Mouse (Mus musculus): ENCODE data around the gene Rps6ka6. TPM values are rescaled to one million over a fixed set of nuclear protein-coding genes. Genes with fewer than 3 reads are reported as not detected.

Gene Rps6ka6
- polyA plus RNA-seq (2014; fragmentation: Nextera tagmentation; extraction: Ambion mirVana): 26.6 and 29.3 TPM in 2 replicates

DNA sequence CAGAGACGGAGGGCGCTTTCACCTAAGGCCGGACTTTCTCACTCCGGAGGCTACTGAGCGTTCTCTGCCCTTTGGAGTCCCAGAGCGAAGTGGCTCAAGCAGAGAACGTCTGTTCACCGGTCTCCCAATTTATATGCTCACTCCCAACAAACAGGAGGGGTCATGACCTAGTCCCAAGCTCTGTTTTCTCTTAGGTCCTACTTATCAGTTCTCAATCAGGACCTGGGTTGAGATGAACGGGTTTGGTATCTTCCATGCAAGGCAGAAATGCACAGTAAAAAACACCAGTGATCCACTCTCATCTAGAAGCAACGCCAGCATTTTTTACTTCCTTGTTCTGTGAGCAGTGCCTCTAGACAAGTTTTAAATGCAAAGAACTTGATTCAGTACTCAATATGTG is at the start of gene Rps6ka6:
Rps6ka6 (minus strand) TSS at position 101 of the 400 bp plus-strand sequence.
- WGBS: 44% methylated on average over 10 of the region's 10 CpGs
- H3K4me1 ChIP-seq (replicated peaks; ENCODE audit: control insufficient read depth, insufficient read depth, low read length): no peaks in the 10 kb centered on the region

GRCm38 (mm10) chrX:111577044-111577443 is 39.3 kb upstream of the Rps6ka6 start:
- no peak for DNase-seq (ENCODE audit: low spot score)
- Histone ChIP-seq H3K27ac (ENCODE audit: low read depth) (no peak overlapping the region), H3K4me3 (ENCODE audit: low read depth, low read length) (no peak overlapping the region), H3K27me3 (replicated peaks; ENCODE audit: control insufficient read depth, insufficient read depth, low read length) (no peaks in the 10 kb centered on the region), H3K9ac (ENCODE audit: low read length) (no peak overlapping the region), H3K36me3 (ENCODE audit: control insufficient read depth, insufficient read depth, low read length) (no peaks in the 10 kb centered on the region), H3K9me3 (ENCODE audit: control insufficient read depth, low read length) (no peaks in the 10 kb centered on the region), H3K4me2 (ENCODE audit: low read length) (no peak overlapping the region), H3K4me1 (replicated peaks; ENCODE audit: control insufficient read depth, insufficient read depth, low read length) (no peaks in the 10 kb centered on the region)
- 91% methylated on average over 2 of the region's 2 CpGs for WGBS
- ATAC-seq (replicated peaks; ENCODE audit: low FRiP score, low TSS enrichment, low read depth): no peak

More for the DNA sequence above, at the start of gene Rps6ka6:
- H3K9me3 ChIP-seq (ENCODE audit: control insufficient read depth, low read length): no peaks in the 10 kb centered on the region
- H3K4me3 ChIP-seq (ENCODE audit: low read depth, low read length): no peak within 1 kb of the TSS
- no peak within 1 kb of the TSS for H3K27ac ChIP-seq (ENCODE audit: low read depth)
- no peak within 1 kb of the TSS for H3K9ac ChIP-seq (ENCODE audit: low read length)
- H3K4me2 ChIP-seq (ENCODE audit: low read length): no peak within 1 kb of the TSS
- H3K36me3 ChIP-seq (ENCODE audit: control insufficient read depth, insufficient read depth, low read length): no peaks in the 10 kb centered on the region
- no peaks in the 10 kb centered on the region for H3K27me3 ChIP-seq (replicated peaks; ENCODE audit: control insufficient read depth, insufficient read depth, low read length)
- DNase-seq (ENCODE audit: low spot score) (no peak), ATAC-seq (replicated peaks; ENCODE audit: low FRiP score, low TSS enrichment, low read depth) (no peak)

DNA sequence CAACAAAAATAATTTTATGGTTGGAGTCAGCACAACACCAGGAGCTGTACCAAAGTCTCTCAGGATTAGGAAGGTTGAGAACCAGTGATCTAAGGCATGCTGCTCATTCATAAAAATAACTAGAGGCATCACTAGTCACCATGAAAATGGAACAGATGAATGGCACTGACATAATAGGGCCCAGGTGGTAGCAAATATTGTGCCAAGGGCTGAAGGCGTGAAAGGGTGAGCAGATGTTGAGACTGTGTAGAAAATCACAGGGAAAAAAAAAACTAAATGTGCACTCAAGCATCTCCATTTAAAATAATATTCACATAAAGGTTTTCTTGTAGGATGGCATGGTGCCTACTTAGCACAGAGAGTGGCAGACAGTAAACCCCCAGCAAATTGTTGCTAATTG is 19.6 kb downstream of the Rps6ka6 start:
- no peak overlapping the region for H3K27ac ChIP-seq (ENCODE audit: low read depth)
- H3K4me2 ChIP-seq (ENCODE audit: low read length): no peak overlapping the region
- H3K4me3 ChIP-seq (ENCODE audit: low read depth, low read length): no peak overlapping the region
- no peak for ATAC-seq (replicated peaks; ENCODE audit: low FRiP score, low TSS enrichment, low read depth)
- no peaks in the 10 kb centered on the region for H3K27me3 ChIP-seq (replicated peaks; ENCODE audit: control insufficient read depth, insufficient read depth, low read length)
- no peaks in the 10 kb centered on the region for H3K4me1 ChIP-seq (replicated peaks; ENCODE audit: control insufficient read depth, insufficient read depth, low read length)
- H3K9me3 ChIP-seq (ENCODE audit: control insufficient read depth, low read length): no peaks in the 10 kb centered on the region
- H3K9ac ChIP-seq (ENCODE audit: low read length): no peak overlapping the region
- 90% methylated on average over 1 of the region's 1 CpGs for WGBS
- H3K36me3 ChIP-seq (ENCODE audit: control insufficient read depth, insufficient read depth, low read length): no peaks in the 10 kb centered on the region
- DNase-seq (ENCODE audit: low spot score): no peak

DNA sequence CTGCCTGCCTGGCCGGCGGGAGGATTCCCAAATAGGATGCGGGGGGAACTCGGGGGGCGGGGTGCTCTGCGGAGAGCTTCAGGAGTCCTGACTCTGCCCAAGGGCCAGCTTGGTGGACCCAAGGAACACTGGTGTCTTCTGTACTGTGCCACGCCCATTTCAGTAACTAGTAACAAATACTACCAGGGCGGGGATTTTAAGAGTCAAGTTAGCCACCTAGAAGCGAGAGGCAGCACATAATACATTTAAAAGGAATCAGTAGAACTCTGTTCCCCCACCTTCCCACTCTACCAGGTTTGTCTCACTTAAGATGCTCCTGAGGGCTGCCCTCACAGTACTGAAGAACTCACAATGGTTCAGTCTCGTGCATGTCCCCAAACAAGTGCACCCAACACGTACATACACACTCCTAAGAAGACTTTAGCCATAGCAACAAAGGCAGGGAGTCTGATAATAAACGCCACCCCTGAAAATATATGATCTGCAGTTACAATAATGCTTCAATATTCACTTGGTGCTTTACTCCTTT is 74.1 kb downstream of the Rps6ka6 start:
- Histone ChIP-seq H3K9ac (ENCODE audit: low read length) (no peak overlapping the region), H3K4me2 (ENCODE audit: low read length) (peak overlapping the region; percentile 49), H3K27me3 (replicated peaks; ENCODE audit: control insufficient read depth, insufficient read depth, low read length) (no peaks in the 10 kb centered on the region), H3K27ac (ENCODE audit: low read depth) (no peak overlapping the region), H3K4me1 (replicated peaks; ENCODE audit: control insufficient read depth, insufficient read depth, low read length) (no peaks in the 10 kb centered on the region), H3K4me3 (ENCODE audit: low read depth, low read length) (peak overlapping the region; percentile 51), H3K36me3 (ENCODE audit: control insufficient read depth, insufficient read depth, low read length) (no peaks in the 10 kb centered on the region), H3K9me3 (ENCODE audit: control insufficient read depth, low read length) (no peaks in the 10 kb centered on the region)
- ATAC-seq (replicated peaks; ENCODE audit: low FRiP score, low TSS enrichment, low read depth): peak; percentile 47
- DNase-seq (ENCODE audit: low spot score): peak; percentile 70
- 13% methylated on average over 12 of the region's 12 CpGs for WGBS

- H3K27me3 ChIP-seq (replicated peaks; ENCODE audit: control insufficient read depth, insufficient read depth, low read length): no peaks in the 10 kb centered on the region
- no peaks in the 10 kb centered on the region for H3K36me3 ChIP-seq (ENCODE audit: control insufficient read depth, insufficient read depth, low read length)
- ATAC-seq (replicated peaks; ENCODE audit: low FRiP score, low TSS enrichment, low read depth): peak; percentile 94
- no peaks in the 10 kb centered on the region for H3K9me3 ChIP-seq (ENCODE audit: control insufficient read depth, low read length)
- peak overlapping the region; percentile 54; the same call in 1 of the 2 replicates for H3K27ac ChIP-seq (ENCODE audit: low read depth)
- H3K4me3 ChIP-seq (ENCODE audit: low read depth, low read length): peak overlapping the region; percentile 51
- peak overlapping the region; percentile 49 for H3K4me2 ChIP-seq (ENCODE audit: low read length)
- no peaks in the 10 kb centered on the region for H3K4me1 ChIP-seq (replicated peaks; ENCODE audit: control insufficient read depth, insufficient read depth, low read length)
- 12% methylated on average over 30 of the region's 72 CpGs for WGBS
- peak overlapping the region; percentile 58 for H3K9ac ChIP-seq (ENCODE audit: low read length)
- DNase-seq (ENCODE audit: low spot score): peak; percentile 75
Observed at GRCm38 (mm10) chrX:111462833-111463564, 74.8 kb downstream of the Rps6ka6 start.

- Histone ChIP-seq H3K36me3 (ENCODE audit: control insufficient read depth, insufficient read depth, low read length) (no peaks in the 10 kb centered on the region), H3K4me3 (ENCODE audit: low read depth, low read length) (peak overlapping the region; percentile 51), H3K4me2 (ENCODE audit: low read length) (peak overlapping the region; percentile 49), H3K4me1 (replicated peaks; ENCODE audit: control insufficient read depth, insufficient read depth, low read length) (no peaks in the 10 kb centered on the region), H3K9me3 (ENCODE audit: control insufficient read depth, low read length) (no peaks in the 10 kb centered on the region), H3K27ac (ENCODE audit: low read depth) (peak overlapping the region; percentile 54; the same call in 1 of the 2 replicates), H3K9ac (ENCODE audit: low read length) (peak overlapping the region; percentile 58), H3K27me3 (replicated peaks; ENCODE audit: control insufficient read depth, insufficient read depth, low read length) (no peaks in the 10 kb centered on the region)
- 17% methylated on average over 20 of the region's 21 CpGs for WGBS
- ATAC-seq (replicated peaks; ENCODE audit: low FRiP score, low TSS enrichment, low read depth): no peak; the same call in 1 of the 2 replicates
- DNase-seq (ENCODE audit: low spot score): no peak
Observed at GRCm38 (mm10) chrX:111462495-111462832, 75.3 kb downstream of the Rps6ka6 start.

GRCm38 (mm10) chrX:111462092-111462491 is 75.7 kb downstream of the Rps6ka6 start:
- WGBS: 9% methylated on average over 8 of the region's 8 CpGs
- H3K4me3 ChIP-seq (ENCODE audit: low read depth, low read length): peak overlapping the region; percentile 51
- DNase-seq (ENCODE audit: low spot score) (peak; percentile 54), ATAC-seq (replicated peaks; ENCODE audit: low FRiP score, low TSS enrichment, low read depth) (no peak)
- peak overlapping the region; percentile 54; the same call in 1 of the 2 replicates for H3K27ac ChIP-seq (ENCODE audit: low read depth)
- H3K9ac ChIP-seq (ENCODE audit: low read length): peak overlapping the region; percentile 58
- H3K27me3 ChIP-seq (replicated peaks; ENCODE audit: control insufficient read depth, insufficient read depth, low read length): no peaks in the 10 kb centered on the region
- H3K4me2 ChIP-seq (ENCODE audit: low read length): peak overlapping the region; percentile 49
- H3K36me3 ChIP-seq (ENCODE audit: control insufficient read depth, insufficient read depth, low read length): no peaks in the 10 kb centered on the region
- H3K4me1 ChIP-seq (replicated peaks; ENCODE audit: control insufficient read depth, insufficient read depth, low read length): no peaks in the 10 kb centered on the region
- H3K9me3 ChIP-seq (ENCODE audit: control insufficient read depth, low read length): no peaks in the 10 kb centered on the region

DNA sequence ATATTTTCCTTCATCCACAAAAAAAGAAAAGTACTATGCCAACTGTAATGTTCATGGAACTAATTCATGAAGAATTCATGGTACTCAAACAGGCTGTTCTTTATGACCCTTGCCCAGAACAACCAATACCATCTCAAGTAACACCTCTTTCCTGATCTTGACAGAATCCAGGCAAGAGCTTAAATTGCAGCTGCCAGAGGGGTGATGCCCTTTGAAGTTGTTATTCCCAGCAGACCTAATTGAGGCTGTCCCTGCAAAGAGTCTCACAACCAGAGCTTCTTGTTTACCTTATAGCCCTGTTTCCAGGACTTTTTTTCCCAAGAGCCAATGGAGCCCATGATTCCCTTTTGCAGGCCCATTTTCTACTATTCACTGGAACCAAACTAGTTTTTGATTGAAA is 77.6 kb downstream of the Rps6ka6 start:
- Histone ChIP-seq H3K27me3 (replicated peaks; ENCODE audit: control insufficient read depth, insufficient read depth, low read length) (no peaks in the 10 kb centered on the region), H3K4me3 (ENCODE audit: low read depth, low read length) (no peak overlapping the region)
- DNase-seq (ENCODE audit: low spot score): no peak

DNA sequence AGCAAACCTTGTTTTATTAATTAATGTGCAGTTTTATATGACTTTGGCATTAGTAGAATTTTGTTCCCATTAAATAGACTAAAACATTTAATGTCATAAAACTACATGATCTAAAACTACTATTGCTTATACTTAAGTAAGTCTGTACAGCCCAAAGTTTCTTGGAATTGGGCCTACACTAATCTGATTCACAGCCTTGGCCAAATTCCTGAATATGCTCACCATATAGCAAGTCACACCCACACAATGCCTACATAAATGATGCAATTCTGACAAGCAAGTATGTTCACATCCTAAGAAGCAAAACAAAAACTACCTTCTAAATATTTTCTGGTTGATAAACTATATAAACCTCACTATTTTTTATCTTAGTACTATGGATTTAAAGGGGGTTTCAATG is 101.2 kb downstream of the Rps6ka6 start:
- no peak overlapping the region for H3K4me3 ChIP-seq (ENCODE audit: low read depth, low read length)
- no peak for DNase-seq (ENCODE audit: low spot score)
- H3K27me3 ChIP-seq (replicated peaks; ENCODE audit: control insufficient read depth, insufficient read depth, low read length): no peaks in the 10 kb centered on the region
- H3K4me2 ChIP-seq (ENCODE audit: low read length): no peak overlapping the region
- H3K27ac ChIP-seq (ENCODE audit: low read depth): no peak overlapping the region
- no peak overlapping the region for H3K9ac ChIP-seq (ENCODE audit: low read length)
- ATAC-seq (replicated peaks; ENCODE audit: low FRiP score, low TSS enrichment, low read depth): no peak
- no peaks in the 10 kb centered on the region for H3K4me1 ChIP-seq (replicated peaks; ENCODE audit: control insufficient read depth, insufficient read depth, low read length)
- H3K9me3 ChIP-seq (ENCODE audit: control insufficient read depth, low read length): no peaks in the 10 kb centered on the region
- no peaks in the 10 kb centered on the region for H3K36me3 ChIP-seq (ENCODE audit: control insufficient read depth, insufficient read depth, low read length)

More for the DNA sequence above, 77.6 kb downstream of the Rps6ka6 start:
- no peaks in the 10 kb centered on the region for H3K4me1 ChIP-seq (replicated peaks; ENCODE audit: control insufficient read depth, insufficient read depth, low read length)
- H3K27ac ChIP-seq (ENCODE audit: low read depth): no peak overlapping the region
- H3K9ac ChIP-seq (ENCODE audit: low read length): no peak overlapping the region
- no peaks in the 10 kb centered on the region for H3K36me3 ChIP-seq (ENCODE audit: control insufficient read depth, insufficient read depth, low read length)
- no peak overlapping the region for H3K4me2 ChIP-seq (ENCODE audit: low read length)
- ATAC-seq (replicated peaks; ENCODE audit: low FRiP score, low TSS enrichment, low read depth): no peak
- no peaks in the 10 kb centered on the region for H3K9me3 ChIP-seq (ENCODE audit: control insufficient read depth, low read length)

All from intestine, embryonic 14.5 days (tissue).